Comparison of ENCODE assay signal across 11 mouse cellular contexts in genomic region chr9:54752201-54752943, GRCm38 (mm10). TPM values are rescaled to one million over a fixed set of nuclear protein-coding genes. Genes with fewer than 3 reads are reported as not detected.
DNase-seq lines count a peak whose midpoint lies in the region; ATAC-seq and TF ChIP-seq lines count a peak whose summit lies in the region.
"Had no signal": no experiment of that assay in that cellular context is flagged by ENCODE, and none has a peak within 500 bp of the region (broad histone marks: within the 10 kb centered on the region; RNA-seq: fewer than 3 reads in every experiment).

No protein-coding gene starts in this region.

- TF ChIP-seq POLR2A in brain, embryonic 14.5 days (IDR thresholded peaks at IDR 0.05; ENCODE audit: borderline replicate concordance, extremely low read depth, insufficient read depth, insufficient read length, poor library complexity, severe bottlenecking): no peak

- peak; percentile 65 for ATAC-seq in hindbrain, embryonic 14.5 days (ENCODE audit: low FRiP score)
- peak; percentile 63 for ATAC-seq in midbrain, embryonic 15.5 days (replicated peaks)
- ATAC-seq: forebrain, embryonic 13.5 days; liver, embryonic 12.5 days had no signal

- no peak overlapping the region for H3K4me3 ChIP-seq in hindbrain, embryonic 14.5 days (replicated peaks; ENCODE audit: low read length)
- no peak overlapping the region for H3K4me3 ChIP-seq in midbrain, embryonic 15.5 days
- no peak overlapping the region for H3K4me3 ChIP-seq in heart, embryonic 10.5 days
- H3K4me3 ChIP-seq: forebrain, embryonic 13.5 days; liver, embryonic 12.5 days had no signal

- no peaks in the 10 kb centered on the region for H3K9me3 ChIP-seq in hindbrain, embryonic 14.5 days (ENCODE audit: control insufficient read depth, low read length)
- H3K9me3 ChIP-seq in midbrain, embryonic 15.5 days: no peaks in the 10 kb centered on the region
- H3K9me3 ChIP-seq in heart, embryonic 10.5 days: no peaks in the 10 kb centered on the region
- H3K9me3 ChIP-seq: forebrain, embryonic 13.5 days; liver, embryonic 12.5 days had no signal

- no peak overlapping the region for H3K9ac ChIP-seq in hindbrain, embryonic 14.5 days
- H3K9ac ChIP-seq in midbrain, embryonic 15.5 days: no peak overlapping the region
- H3K9ac ChIP-seq: forebrain, embryonic 13.5 days; liver, embryonic 12.5 days had no signal

- TF ChIP-seq CTCF in brain, embryonic 14.5 days (IDR thresholded peaks at IDR 0.05; ENCODE audit: borderline replicate concordance, extremely low read depth, insufficient read depth, insufficient read length): no peak

- DNase-seq in Muller cell, postnatal 12 days (ENCODE audit: inconsistent ontology term): peak; percentile 36
- DNase-seq in brain, embryonic 14.5 days (ENCODE audit: low read depth): peak; percentile 52
- peak; percentile 45 for DNase-seq in hindbrain, embryonic 14.5 days (ENCODE audit: low spot score)
- DNase-seq in thymus, postnatal 14 days: no peak
- no peak for DNase-seq in c-Kit-positive CD71-positive TER-119-positive erythroid progenitor cells, embryonic 14.5 days (ENCODE audit: low spot score)
- no peak for DNase-seq in heart, embryonic 10.5 days (ENCODE audit: low spot score)
- DNase-seq: heart, adult 18-20 months; right cerebral cortex, postnatal 4 days had no signal

- no peaks in the 10 kb centered on the region for H3K27me3 ChIP-seq in hindbrain, embryonic 14.5 days (ENCODE audit: control insufficient read depth, insufficient read depth, low read length)
- H3K27me3 ChIP-seq in midbrain, embryonic 15.5 days (replicated peaks): no peaks in the 10 kb centered on the region
- H3K27me3 ChIP-seq in heart, embryonic 10.5 days (ENCODE audit: insufficient read depth, poor library complexity, severe bottlenecking): peaks cover 41% of the 10 kb centered on the region
- H3K27me3 ChIP-seq: forebrain, embryonic 13.5 days had no signal

- peaks cover 16% of the 10 kb centered on the region for H3K4me1 ChIP-seq in hindbrain, embryonic 14.5 days (replicated peaks; ENCODE audit: control insufficient read depth, insufficient read depth, low read length)
- peaks cover 8% of the 10 kb centered on the region; the same call in 1 of the 2 replicates for H3K4me1 ChIP-seq in midbrain, embryonic 15.5 days
- peaks cover 16% of the 10 kb centered on the region; the same call in 1 of the 2 replicates for H3K4me1 ChIP-seq in heart, embryonic 10.5 days

- WGBS in hindbrain, embryonic 14.5 days: 10% methylated on average over 21 of the region's 21 CpGs
- 24% methylated on average over 21 of the region's 21 CpGs for WGBS in midbrain, embryonic 15.5 days
- WGBS in heart, embryonic 10.5 days: 47% methylated on average over 21 of the region's 21 CpGs

- H3K27ac ChIP-seq in hindbrain, embryonic 14.5 days: peak overlapping the region; percentile 64
- H3K27ac ChIP-seq in midbrain, embryonic 15.5 days: no peak overlapping the region
- no peak overlapping the region for H3K27ac ChIP-seq in heart, embryonic 10.5 days
- H3K27ac ChIP-seq: forebrain, embryonic 13.5 days; liver, embryonic 12.5 days had no signal

- peak overlapping the region; percentile 17; the same call in 1 of the 2 replicates for H3K4me2 ChIP-seq in hindbrain, embryonic 14.5 days (replicated peaks)
- H3K4me2 ChIP-seq in midbrain, embryonic 15.5 days: no peak overlapping the region
- H3K4me2 ChIP-seq: forebrain, embryonic 13.5 days; liver, embryonic 12.5 days had no signal

- no peaks in the 10 kb centered on the region for H3K36me3 ChIP-seq in hindbrain, embryonic 14.5 days (replicated peaks; ENCODE audit: control insufficient read depth, insufficient read depth)
- no peaks in the 10 kb centered on the region for H3K36me3 ChIP-seq in midbrain, embryonic 15.5 days (replicated peaks)
- no peaks in the 10 kb centered on the region for H3K36me3 ChIP-seq in heart, embryonic 10.5 days
- H3K36me3 ChIP-seq: liver, embryonic 12.5 days had no signal

RNA-seq across cellular contexts. Expression of gene Crabp1, which starts 12.2 kb away (rescaled TPM):
- 112 and 168 TPM in 2 replicates for polyA plus RNA-seq in brain, embryonic 14.5 days (2012; rRNA removed)
- polyA plus RNA-seq in hindbrain, embryonic 14.5 days (2014; fragmentation: Nextera tagmentation; extraction: Ambion mirVana): 300 and 364 TPM in 2 replicates
- 22.4 and 25.1 TPM in 2 replicates for polyA plus RNA-seq in midbrain, embryonic 15.5 days (2015; fragmentation: Nextera tagmentation; extraction: Ambion mirVana)
- 63.7 and 204 TPM in 2 replicates for polyA plus RNA-seq in heart, embryonic 10.5 days (2016; fragmentation: Nextera tagmentation; extraction: Ambion mirVana)

RNA-seq across cellular contexts. Expression of gene Wdr61, which starts 18.1 kb away (rescaled TPM):
- 65.1 and 90.8 TPM in 2 replicates for polyA plus RNA-seq in brain, embryonic 14.5 days (2012; rRNA removed)
- 94.9 and 97.7 TPM in 2 replicates for polyA plus RNA-seq in hindbrain, embryonic 14.5 days (2014; fragmentation: Nextera tagmentation; extraction: Ambion mirVana)
- 89.8 and 95.0 TPM in 2 replicates for polyA plus RNA-seq in midbrain, embryonic 15.5 days (2015; fragmentation: Nextera tagmentation; extraction: Ambion mirVana)
- polyA plus RNA-seq in heart, embryonic 10.5 days (2016; fragmentation: Nextera tagmentation; extraction: Ambion mirVana): 130 and 151 TPM in 2 replicates

RNA-seq across cellular contexts. Expression of gene Dnaja4, which starts 53.7 kb away (rescaled TPM):
- 6.3 and 7.3 TPM in 2 replicates for polyA plus RNA-seq in brain, embryonic 14.5 days (2012; rRNA removed)
- polyA plus RNA-seq in hindbrain, embryonic 14.5 days (2014; fragmentation: Nextera tagmentation; extraction: Ambion mirVana): 10.2 and 10.9 TPM in 2 replicates
- 7.1 and 7.2 TPM in 2 replicates for polyA plus RNA-seq in midbrain, embryonic 15.5 days (2015; fragmentation: Nextera tagmentation; extraction: Ambion mirVana)
- polyA plus RNA-seq in heart, embryonic 10.5 days (2016; fragmentation: Nextera tagmentation; extraction: Ambion mirVana): 9.7 and 16.3 TPM in 2 replicates

Comparison
In these comparisons a context has a peak if more than half of its experiments do, and no peak if none do; other contexts are left out.
1. DNase-seq: peak in Muller cell, postnatal 12 days (single experiment), brain, embryonic 14.5 days (single experiment) and hindbrain, embryonic 14.5 days (single experiment); none in thymus, postnatal 14 days (single experiment), c-Kit-positive CD71-positive TER-119-positive erythroid progenitor cells, embryonic 14.5 days (single experiment) and heart, embryonic 10.5 days (single experiment).